In genomic region chr1:45483001-45483400, GRCm38 (mm10) we compare ENCODE assay signal across 25 mouse cellular contexts. TPM values are rescaled to one million over a fixed set of nuclear protein-coding genes. Genes with fewer than 3 reads are reported as not detected.
"Had no signal": no experiment of that assay in that cellular context is flagged by ENCODE, and none has a peak within 500 bp of the region (broad histone marks: within the 10 kb centered on the region; RNA-seq: fewer than 3 reads in every experiment).

No protein-coding gene starts in this region.

- H3K36me3 ChIP-seq: heart, embryonic 10.5 days; heart, embryonic 12.5 days; hindbrain, embryonic 13.5 days; hindbrain, embryonic 15.5 days; kidney, embryonic 15.5 days; limb, embryonic 15.5 days; liver, embryonic 12.5 days had no signal

- H3K9ac ChIP-seq: heart, embryonic 12.5 days; hindbrain, embryonic 13.5 days; hindbrain, embryonic 15.5 days; kidney, embryonic 15.5 days; limb, embryonic 15.5 days; liver, embryonic 12.5 days had no signal

- H3K27me3 ChIP-seq: heart, embryonic 12.5 days; hindbrain, embryonic 13.5 days; hindbrain, embryonic 15.5 days; kidney, embryonic 15.5 days; limb, embryonic 15.5 days; liver, embryonic 12.5 days had no signal

- H3K9me3 ChIP-seq: heart, embryonic 10.5 days; heart, embryonic 12.5 days; hindbrain, embryonic 13.5 days; hindbrain, embryonic 15.5 days; kidney, embryonic 15.5 days; limb, embryonic 15.5 days; liver, embryonic 12.5 days had no signal

- ATAC-seq: hindbrain, postnatal 0 days; intestine, embryonic 16.5 days; liver, embryonic 12.5 days had no signal

- H3K4me2 ChIP-seq: heart, embryonic 12.5 days; hindbrain, embryonic 13.5 days; hindbrain, embryonic 15.5 days; kidney, embryonic 15.5 days; limb, embryonic 15.5 days; liver, embryonic 12.5 days had no signal

- H3K4me3 ChIP-seq: gastrocnemius, adult 2 months; heart, embryonic 10.5 days; heart, embryonic 12.5 days; hindbrain, embryonic 13.5 days; hindbrain, embryonic 15.5 days; kidney, embryonic 15.5 days; limb, embryonic 15.5 days; liver, embryonic 12.5 days had no signal

- H3K4me1 ChIP-seq: heart, embryonic 10.5 days; heart, embryonic 12.5 days; hindbrain, embryonic 13.5 days; hindbrain, embryonic 15.5 days; kidney, embryonic 15.5 days; liver, embryonic 12.5 days had no signal

- H3K27ac ChIP-seq: gastrocnemius, adult 2 months; heart, embryonic 10.5 days; hindbrain, embryonic 13.5 days; hindbrain, embryonic 15.5 days; hindbrain, postnatal 0 days; kidney, embryonic 15.5 days; kidney, postnatal 0 days; limb, embryonic 15.5 days; liver, embryonic 12.5 days had no signal

- DNase-seq: gastrocnemius, adult 2 months; gastrocnemius, postnatal 10 days; gastrocnemius, postnatal 25 days; heart, adult 18-20 months; heart, postnatal 10 days; heart, postnatal 36 days; kidney, adult 11 months; kidney, adult 2 months; kidney, adult 9 months; kidney, postnatal 14 days; kidney, postnatal 36 days; layer of hippocampus, adult 9-11 months; layer of hippocampus, postnatal 36 days had no signal

RNA-seq across cellular contexts. Expression of gene Col5a2, which starts 20.1 kb away (rescaled TPM):
- total RNA-seq: granulocyte monocyte progenitor cell, adult 5-6 weeks; hematopoietic stem cell, adult 5-6 weeks had no signal
